Mouse (Mus musculus) lung, adult 2 months (tissue): ENCODE data around the gene Rnd1.

Experiments
- CTCF ChIP-seq: fragments of 200-500 bp; IDR thresholded peaks from 2 replicates; pipeline ENCODE4 v1.5.1; 2011; ENCODE audit warnings: mild to moderate bottlenecking, low read length, control low read depth; ENCODE audit not compliant: insufficient read depth
- POLR2A ChIP-seq: fragments of 200-500 bp; IDR thresholded peaks from 2 replicates; pipeline ENCODE4 v1.6.1; 2011; ENCODE audit warnings: low read depth, mild to moderate bottlenecking, control low read depth, low read length, borderline replicate concordance; ENCODE audit errors: extremely low read depth

DNA sequence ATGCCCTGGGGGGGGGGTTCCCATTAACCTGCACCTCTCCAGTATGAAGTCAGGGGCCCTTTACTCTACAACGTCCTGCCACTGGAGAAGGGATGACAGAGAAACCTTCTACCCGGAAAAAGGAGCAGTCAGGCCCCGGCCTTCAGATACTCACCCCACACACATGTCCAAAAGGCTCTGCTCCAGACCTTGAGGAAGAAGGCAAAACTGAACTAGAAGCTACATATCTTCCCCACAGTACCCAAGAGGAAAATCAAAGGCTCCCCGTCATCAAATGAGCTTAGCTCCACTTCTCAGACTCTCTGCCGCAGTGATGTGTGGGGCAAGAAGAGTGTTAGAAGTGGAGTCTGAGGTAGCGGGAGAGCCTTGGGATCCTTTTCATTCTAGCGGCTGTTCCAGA, 49.5 kb upstream of the Rnd1 start:
- TF ChIP-seq CTCF (no peak), POLR2A (no peak)
